Mouse (Mus musculus): ENCODE measurements around the gene Stk32b. TPM values are rescaled to one million over a fixed set of nuclear protein-coding genes. Genes with fewer than 3 reads are reported as not detected.

Stk32b gene
- polyA plus RNA-seq, 1 experiment, result 0.88 TPM

- Histone ChIP-seq H3K27ac (ENCODE audit: insufficient read depth, low read length) (no peak overlapping the region), H3K4me3 (ENCODE audit: insufficient read depth, low read length) (no peak overlapping the region), H3K4me1 (ENCODE audit: control insufficient read depth, insufficient read depth, low read length) (0 out of 2 replicates have a peak, but pooled peaks cover 1% of the 10 kb centered on the region)
- TF ChIP-seq POLR2A (IDR thresholded peaks at IDR 0.05; ENCODE audit: extremely low read depth, insufficient read depth, low read length) (no peak), CTCF (IDR thresholded peaks at IDR 0.05; ENCODE audit: extremely low read depth, insufficient read depth, low read length) (no peak)
Measured at GRCm38 (mm10) chr5:37725220-37725886, 8.4 kb upstream of the Stk32b start.

- H3K27ac ChIP-seq (ENCODE audit: insufficient read depth, low read length), result no peak overlapping the region
- no peak overlapping the region for H3K4me3 ChIP-seq (ENCODE audit: insufficient read depth, low read length)
- TF ChIP-seq CTCF (IDR thresholded peaks at IDR 0.05; ENCODE audit: extremely low read depth, insufficient read depth, low read length) (no peak), POLR2A (IDR thresholded peaks at IDR 0.05; ENCODE audit: extremely low read depth, insufficient read depth, low read length) (no peak)
- H3K4me1 ChIP-seq (ENCODE audit: control insufficient read depth, insufficient read depth, low read length), result 0 out of 2 replicates have a peak, but pooled peaks cover 1% of the 10 kb centered on the region
Measured at GRCm38 (mm10) chr5:37720670-37721069, 3.7 kb upstream of the Stk32b start.

- Histone ChIP-seq H3K27ac (ENCODE audit: insufficient read depth, low read length) (no peak overlapping the region), H3K4me3 (ENCODE audit: insufficient read depth, low read length) (no peak overlapping the region; the same call in 1 of the 2 replicates), H3K4me1 (ENCODE audit: control insufficient read depth, insufficient read depth, low read length) (0 out of 2 replicates have a peak, but pooled peaks cover 1% of the 10 kb centered on the region)
- TF ChIP-seq CTCF (IDR thresholded peaks at IDR 0.05; ENCODE audit: extremely low read depth, insufficient read depth, low read length) (peak; percentile 51), POLR2A (IDR thresholded peaks at IDR 0.05; ENCODE audit: extremely low read depth, insufficient read depth, low read length) (no peak)
Measured at GRCm38 (mm10) chr5:37717384-37717963, 503 bp upstream of the Stk32b start.

GRCm38 (mm10) chr5:37709257-37709904, 7.6 kb downstream of the Stk32b start:
- Histone ChIP-seq H3K27ac (ENCODE audit: insufficient read depth, low read length) (no peak overlapping the region), H3K4me3 (ENCODE audit: insufficient read depth, low read length) (no peak overlapping the region), H3K4me1 (ENCODE audit: control insufficient read depth, insufficient read depth, low read length) (no peaks in the 10 kb centered on the region)
- TF ChIP-seq POLR2A (IDR thresholded peaks at IDR 0.05; ENCODE audit: extremely low read depth, insufficient read depth, low read length) (no peak), CTCF (IDR thresholded peaks at IDR 0.05; ENCODE audit: extremely low read depth, insufficient read depth, low read length) (no peak)

- Histone ChIP-seq H3K4me1 (ENCODE audit: control insufficient read depth, insufficient read depth, low read length) (no peaks in the 10 kb centered on the region), H3K4me3 (ENCODE audit: insufficient read depth, low read length) (no peak overlapping the region), H3K27ac (ENCODE audit: insufficient read depth, low read length) (no peak overlapping the region)
- 0 out of 2 replicates have a peak, but pooled peaks have one; percentile 13 for TF ChIP-seq CTCF (IDR thresholded peaks at IDR 0.05; ENCODE audit: extremely low read depth, insufficient read depth, low read length)
- TF ChIP-seq POLR2A (IDR thresholded peaks at IDR 0.05; ENCODE audit: extremely low read depth, insufficient read depth, low read length), result no peak
Measured at GRCm38 (mm10) chr5:37708124-37708523, 8.8 kb downstream of the Stk32b start.

- TF ChIP-seq POLR2A (IDR thresholded peaks at IDR 0.05; ENCODE audit: extremely low read depth, insufficient read depth, low read length) (no peak), CTCF (IDR thresholded peaks at IDR 0.05; ENCODE audit: extremely low read depth, insufficient read depth, low read length) (no peak)
- Histone ChIP-seq H3K4me3 (ENCODE audit: insufficient read depth, low read length) (no peak overlapping the region), H3K4me1 (ENCODE audit: control insufficient read depth, insufficient read depth, low read length) (no peaks in the 10 kb centered on the region), H3K27ac (ENCODE audit: insufficient read depth, low read length) (no peak overlapping the region)
Measured at GRCm38 (mm10) chr5:37704962-37705361, 12.0 kb downstream of the Stk32b start.

GRCm38 (mm10) chr5:37699757-37700156, 17.2 kb downstream of the Stk32b start:
- H3K27ac ChIP-seq (ENCODE audit: insufficient read depth, low read length), result no peak overlapping the region
- TF ChIP-seq CTCF (IDR thresholded peaks at IDR 0.05; ENCODE audit: extremely low read depth, insufficient read depth, low read length), result no peak
- TF ChIP-seq POLR2A (IDR thresholded peaks at IDR 0.05; ENCODE audit: extremely low read depth, insufficient read depth, low read length), result no peak
- no peaks in the 10 kb centered on the region for H3K4me1 ChIP-seq (ENCODE audit: control insufficient read depth, insufficient read depth, low read length)
- H3K4me3 ChIP-seq (ENCODE audit: insufficient read depth, low read length), result no peak overlapping the region

GRCm38 (mm10) chr5:37697286-37697685, 19.7 kb downstream of the Stk32b start:
- H3K4me3 ChIP-seq (ENCODE audit: insufficient read depth, low read length), result no peak overlapping the region
- TF ChIP-seq POLR2A (IDR thresholded peaks at IDR 0.05; ENCODE audit: extremely low read depth, insufficient read depth, low read length) (no peak), CTCF (IDR thresholded peaks at IDR 0.05; ENCODE audit: extremely low read depth, insufficient read depth, low read length) (no peak)

GRCm38 (mm10) chr5:37695773-37696172, 21.2 kb downstream of the Stk32b start:
- H3K4me3 ChIP-seq (ENCODE audit: insufficient read depth, low read length), result no peak overlapping the region
- TF ChIP-seq CTCF (IDR thresholded peaks at IDR 0.05; ENCODE audit: extremely low read depth, insufficient read depth, low read length), result no peak
- no peak for TF ChIP-seq POLR2A (IDR thresholded peaks at IDR 0.05; ENCODE audit: extremely low read depth, insufficient read depth, low read length)
- H3K27ac ChIP-seq (ENCODE audit: insufficient read depth, low read length), result no peak overlapping the region
- H3K4me1 ChIP-seq (ENCODE audit: control insufficient read depth, insufficient read depth, low read length), result no peaks in the 10 kb centered on the region

More at GRCm38 (mm10) chr5:37697286-37697685, 19.7 kb downstream of the Stk32b start:
- H3K27ac ChIP-seq (ENCODE audit: insufficient read depth, low read length), result no peak overlapping the region
- H3K4me1 ChIP-seq (ENCODE audit: control insufficient read depth, insufficient read depth, low read length), result no peaks in the 10 kb centered on the region

All from cortical plate, adult 2 months (tissue).